Mouse (Mus musculus): ENCODE results near the gene Slit3.

- TF ChIP-seq CTCF (IDR thresholded peaks at IDR 0.05; ENCODE audit: low read depth) (no peak), EP300 (IDR thresholded peaks at IDR 0.05; ENCODE audit: low read depth) (no peak)
These were observed 176.3 kb downstream of the Slit3 start for GRCm38 (mm10) chr11:35297319-35297718.

Data from liver, embryonic 14.5 days (tissue).